Mouse (Mus musculus) CD4-positive, CD25-positive, alpha-beta regulatory T cell, adult 2 months (primary cell): ENCODE measurements around the gene Sufu.
A peak's percentile ranks its signal among the peaks of the same experiment; 100 is the strongest.

Experiments used
- DNase-seq: peaks from one replicate; pipeline ENCODE4 v3.0.0-alpha.2; 2012; ENCODE audit warnings: low read depth, low spot score

The Sufu gene

DNA sequence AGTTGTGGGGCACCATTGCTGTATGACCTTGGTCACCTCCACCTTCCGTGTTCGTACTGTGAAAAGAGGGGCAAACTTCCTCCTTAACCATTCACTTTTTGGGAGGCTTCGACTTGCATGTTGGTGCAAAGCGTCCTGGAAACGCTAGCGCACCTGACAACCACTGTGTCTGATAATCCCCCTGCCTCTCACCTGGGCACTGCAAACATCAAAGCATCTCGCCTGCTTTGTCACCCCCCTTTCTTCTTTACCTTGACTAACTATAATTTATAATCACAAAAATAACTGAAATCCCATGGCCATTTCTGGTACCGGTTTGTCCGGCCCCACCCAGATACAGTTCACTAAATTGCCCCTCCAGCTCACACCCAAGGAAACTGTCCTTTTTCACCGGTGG, 2.0 kb upstream of the Sufu start:
- no peak for DNase-seq

DNA sequence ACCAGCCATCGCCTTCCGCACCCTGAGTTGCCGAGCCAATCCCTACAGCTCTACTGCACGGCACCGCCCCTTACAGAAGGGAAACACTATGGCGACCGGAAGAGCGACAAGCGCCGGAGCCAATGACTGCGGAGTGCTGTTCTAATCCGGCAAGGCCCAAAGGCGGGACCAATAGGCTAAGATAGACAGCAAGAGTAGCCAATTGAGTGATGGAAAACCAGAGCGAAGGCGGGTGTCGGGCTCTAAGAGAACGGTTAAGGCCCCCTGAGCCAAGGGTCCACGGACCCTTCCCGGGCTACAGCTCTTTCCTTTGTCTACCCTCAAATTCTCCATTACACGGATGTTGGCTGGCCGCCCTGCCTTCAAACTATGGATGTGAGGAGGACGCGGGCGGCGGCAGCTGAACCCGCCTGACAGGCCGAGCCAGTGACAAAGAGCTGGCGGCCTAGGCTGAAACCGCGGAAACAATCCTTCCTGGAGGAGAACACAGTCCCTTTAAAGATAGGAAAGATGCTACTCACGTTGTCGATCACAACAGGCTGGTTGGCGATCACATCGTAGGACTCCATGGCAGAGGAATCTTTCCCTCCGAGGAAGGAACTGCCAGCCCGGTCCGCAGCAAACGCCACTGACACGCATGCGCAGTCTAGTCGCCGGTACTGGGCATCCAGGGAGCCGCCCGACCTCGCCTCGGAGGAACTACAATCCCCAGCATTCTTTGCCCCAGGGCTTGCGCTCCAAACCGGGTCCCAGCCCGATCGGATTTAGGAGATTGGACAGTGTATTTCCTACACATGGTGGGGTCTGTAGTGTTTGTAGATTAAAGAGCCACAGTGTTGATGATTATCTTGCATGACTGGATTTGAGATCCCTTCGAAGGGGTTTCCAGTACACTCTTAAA, 1.3 kb upstream of the Sufu start, which contains the start of gene Actr1a:
TSS of gene Actr1a (minus strand) at position 640 of the 901 bp plus-strand sequence.
- peak; percentile 99 for DNase-seq

DNA sequence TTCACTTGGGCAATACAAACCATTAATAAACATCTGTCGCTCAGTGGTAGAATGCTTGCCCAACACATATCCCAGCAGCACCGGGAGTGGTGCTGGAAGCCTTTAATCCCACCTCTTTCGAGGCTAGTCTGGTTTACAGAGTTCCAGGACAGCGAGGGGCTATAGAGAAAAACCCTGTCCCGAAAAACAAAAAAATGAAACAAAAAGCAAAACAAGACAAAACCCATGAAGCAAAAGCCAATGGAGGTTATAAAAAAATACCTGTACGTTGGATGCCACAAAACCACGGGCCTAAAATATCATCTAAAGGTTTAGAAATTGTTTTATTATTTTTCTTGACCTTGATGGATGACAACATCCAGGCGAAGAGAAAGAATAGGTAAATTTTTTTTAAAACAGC, 587 bp upstream of the Sufu start:
- DNase-seq = no peak

DNA sequence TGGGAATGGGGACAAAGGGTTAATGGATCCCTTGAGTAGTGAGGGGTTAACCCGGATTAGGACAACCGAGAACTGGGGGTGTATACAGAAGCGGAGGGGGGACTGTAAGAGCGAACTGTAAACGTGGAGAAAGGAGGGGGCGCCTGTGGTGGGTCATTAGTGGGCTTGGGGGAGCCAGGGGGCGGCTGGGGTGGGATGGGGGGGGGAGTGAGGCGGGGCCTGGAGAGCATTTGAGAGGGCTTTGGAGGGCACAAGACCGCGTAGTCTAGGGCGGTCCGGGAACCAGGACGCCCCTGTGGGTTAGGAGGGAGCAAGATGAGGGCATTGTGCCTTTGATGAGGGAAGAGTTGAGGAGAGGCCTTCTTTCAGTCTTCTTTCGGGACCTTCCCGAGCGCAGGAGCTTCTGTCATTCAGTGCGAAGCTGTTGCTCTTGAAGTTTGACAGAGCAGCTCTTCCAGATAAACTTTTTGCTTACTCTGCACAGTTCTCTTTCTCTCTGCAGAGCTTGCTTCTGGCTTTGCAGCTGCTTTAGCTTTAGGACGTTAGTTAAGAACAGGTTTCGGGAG, 823 bp downstream of the Sufu start:
- DNase-seq = peak; percentile 37

DNA sequence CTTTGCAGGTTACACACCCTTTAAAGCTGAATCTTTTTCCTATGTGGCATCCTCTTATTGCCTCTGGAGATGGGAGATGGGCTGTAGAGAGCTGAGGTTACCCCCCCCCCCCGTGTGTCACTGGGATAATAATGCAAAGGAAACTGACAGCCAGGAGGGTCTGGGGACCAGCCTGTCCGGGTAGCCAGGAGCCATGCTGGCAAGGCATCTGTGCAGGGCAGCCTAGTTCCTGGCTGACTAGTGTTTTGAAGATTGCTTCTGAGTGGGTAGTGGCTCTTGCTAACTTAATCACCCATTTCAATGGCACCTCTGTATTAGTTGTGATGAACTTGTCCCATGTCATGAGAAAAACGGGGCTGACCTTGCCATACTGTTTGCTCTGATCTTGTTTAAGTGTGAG, 1.7 kb downstream of the Sufu start:
- DNase-seq = no peak

DNA sequence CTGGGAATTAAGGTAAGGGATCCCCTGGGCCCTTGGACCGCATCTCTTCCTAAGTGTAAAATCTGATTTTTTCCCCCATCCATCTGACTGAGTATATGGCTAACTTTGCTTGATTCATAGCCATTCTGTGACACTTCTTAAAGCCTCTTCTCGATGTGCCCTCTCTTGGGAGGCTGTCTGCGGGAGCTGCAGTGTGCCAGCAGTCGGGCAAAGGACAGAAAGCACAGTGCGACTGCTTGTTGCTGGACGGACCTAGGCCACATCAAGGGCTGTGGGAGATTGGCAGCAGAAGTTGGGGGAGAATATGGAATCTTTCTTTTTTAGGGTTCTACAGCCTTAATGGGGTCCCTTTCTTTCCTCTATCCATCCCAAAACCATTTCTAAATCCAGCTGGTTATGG, 2.7 kb downstream of the Sufu start:
- no peak for DNase-seq

DNA sequence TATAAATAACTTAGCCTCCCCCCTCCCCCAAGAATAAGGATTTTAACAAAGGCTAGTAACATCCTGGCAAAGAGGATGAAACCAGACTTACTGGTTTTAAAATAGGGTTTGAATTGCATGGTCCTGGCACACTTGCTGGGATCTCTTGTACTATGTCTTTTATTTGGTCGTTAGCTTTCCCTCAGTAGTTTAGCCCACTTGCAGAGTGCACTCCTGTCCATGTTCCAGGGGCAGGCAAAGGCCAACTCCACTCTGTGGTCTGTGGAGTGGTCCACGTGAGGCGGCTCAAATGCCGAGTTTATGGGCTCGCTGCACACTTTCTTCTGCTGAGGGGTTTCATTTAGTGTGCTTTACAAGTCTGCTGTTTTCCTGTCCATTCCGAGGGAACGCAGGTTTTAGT, 3.2 kb downstream of the Sufu start:
- no peak for DNase-seq

DNA sequence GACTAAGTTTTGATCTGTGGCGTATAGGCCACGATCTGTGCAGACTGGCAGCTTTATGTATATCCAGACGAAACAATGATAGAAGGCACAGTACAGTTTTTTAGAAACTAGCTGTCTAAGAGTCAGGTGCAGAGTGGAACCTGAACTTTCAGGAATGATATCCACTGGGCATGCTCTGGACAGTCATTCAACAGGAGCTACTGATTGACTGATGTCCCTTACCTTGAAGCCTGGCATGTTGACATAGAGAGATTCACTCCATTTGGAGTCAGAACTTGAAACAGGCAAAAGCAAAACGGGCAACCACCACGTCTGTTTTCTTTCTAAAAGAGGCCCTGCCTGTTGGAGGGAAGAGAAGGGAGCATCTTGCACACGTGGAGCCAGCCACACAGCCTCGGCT, 3.9 kb downstream of the Sufu start:
- DNase-seq = no peak

DNA sequence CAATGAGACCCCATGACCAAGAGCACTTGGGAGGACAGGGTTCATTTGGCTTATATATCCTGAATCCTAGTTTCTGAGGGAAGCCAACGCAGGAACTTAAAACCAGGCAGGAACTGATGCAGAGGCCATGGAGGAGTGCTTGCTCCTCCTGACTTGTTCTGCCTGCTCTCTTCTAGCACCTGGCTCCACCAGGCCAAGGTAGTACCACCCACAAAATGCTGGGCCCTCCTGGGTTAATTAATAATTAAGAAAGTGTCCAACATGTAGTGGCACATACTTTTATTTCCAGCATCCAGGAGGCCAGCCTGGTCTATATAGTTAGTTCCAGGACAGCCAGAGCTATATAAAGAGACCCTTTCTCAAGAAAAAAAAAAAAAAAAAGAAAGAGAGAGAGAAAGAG, 7.3 kb downstream of the Sufu start:
- DNase-seq = no peak

DNA sequence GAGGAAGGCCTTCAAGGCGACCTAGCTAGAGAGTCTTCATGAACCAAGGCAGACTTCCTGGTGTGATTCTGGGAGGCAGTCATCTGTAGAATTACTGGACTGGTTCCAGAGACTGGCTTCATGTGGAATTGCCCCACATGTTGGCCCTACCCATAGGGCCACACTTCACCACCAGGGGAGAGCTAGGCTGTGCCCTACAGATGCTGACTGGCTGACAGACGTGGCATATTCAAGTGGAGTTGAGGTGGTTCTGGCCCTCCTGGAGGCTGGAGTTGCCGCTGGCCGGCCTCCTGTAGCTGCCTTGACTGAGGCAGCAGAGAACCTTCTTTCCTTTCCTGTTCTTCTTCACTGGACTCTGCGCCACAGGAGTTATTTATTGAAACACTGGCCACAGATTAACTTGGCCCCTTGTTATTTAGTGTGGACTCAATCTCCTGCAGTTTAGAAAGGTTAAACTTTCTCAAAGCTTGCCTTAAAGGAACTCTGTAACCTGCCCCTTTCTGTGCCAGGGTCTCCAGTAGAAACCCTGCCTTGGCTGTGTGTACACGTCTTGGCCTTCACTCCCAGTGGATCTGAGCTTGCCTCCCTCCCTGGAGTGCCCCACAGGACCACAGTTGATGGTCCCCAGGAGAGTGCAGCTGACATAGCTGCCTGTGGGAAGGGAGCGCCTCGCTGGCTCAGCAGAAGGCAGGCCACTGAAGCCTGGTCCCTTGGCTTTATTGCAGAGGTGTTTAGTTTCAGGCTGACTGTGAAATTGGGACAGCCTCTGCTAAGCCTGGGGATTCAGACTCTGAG, 10.1 kb downstream of the Sufu start:
- DNase-seq = no peak

DNA sequence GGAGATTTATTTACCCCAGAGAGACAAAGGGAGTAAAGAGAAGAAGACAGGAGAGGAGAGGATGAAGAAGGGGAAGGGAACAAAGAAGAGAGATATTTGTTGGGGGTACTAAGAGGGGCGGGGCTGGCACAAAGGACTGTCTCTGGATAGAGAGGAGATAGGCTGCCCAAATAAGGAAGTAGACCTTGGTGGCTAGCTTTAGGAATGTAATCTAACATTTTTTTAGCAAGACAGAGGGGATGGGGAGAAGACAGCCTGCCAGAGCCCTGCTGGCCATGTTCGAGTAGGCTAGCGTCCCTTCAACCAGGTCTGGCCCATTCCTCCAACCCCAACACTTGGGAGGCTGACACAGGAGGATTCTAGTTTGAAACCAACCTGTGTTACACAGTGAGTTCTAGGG, 12.8 kb downstream of the Sufu start:
- DNase-seq = no peak

DNA sequence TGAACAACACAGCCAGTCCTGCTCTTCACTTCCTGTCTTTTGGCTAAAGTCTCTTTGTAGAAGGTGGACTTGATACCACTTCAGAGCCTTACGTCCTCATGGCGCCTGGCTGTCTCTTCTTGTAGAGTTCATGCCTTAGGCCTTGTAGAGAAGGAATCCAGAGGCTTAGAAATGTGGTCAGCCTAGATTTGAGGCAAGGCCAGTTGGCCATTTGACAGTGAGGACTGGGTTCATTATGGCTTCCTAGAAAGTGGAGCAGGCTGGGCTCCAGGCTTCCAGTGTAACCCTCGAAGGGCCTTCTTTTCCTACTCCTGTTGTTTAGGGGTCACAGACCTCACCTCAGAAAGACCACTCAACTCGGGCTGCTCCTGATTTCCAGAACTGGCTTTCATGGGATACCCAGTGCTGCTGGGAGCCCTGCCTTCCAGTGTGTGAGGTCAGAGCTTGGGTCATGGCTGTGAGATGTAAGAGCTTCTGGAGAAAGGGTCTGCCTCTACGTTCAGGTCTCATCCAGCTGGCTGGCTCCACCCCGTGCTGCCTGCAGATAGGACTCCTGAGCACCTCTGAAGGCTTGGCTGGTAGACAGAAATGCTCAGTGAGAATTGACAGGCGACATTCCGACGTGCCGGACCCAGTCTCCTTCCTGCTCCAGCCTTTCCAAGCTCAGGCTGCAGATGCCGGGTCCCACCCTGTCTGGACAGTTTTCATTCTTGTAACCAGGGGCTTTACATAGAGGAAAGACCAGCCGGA, 15.5 kb downstream of the Sufu start:
- DNase-seq = no peak

DNA sequence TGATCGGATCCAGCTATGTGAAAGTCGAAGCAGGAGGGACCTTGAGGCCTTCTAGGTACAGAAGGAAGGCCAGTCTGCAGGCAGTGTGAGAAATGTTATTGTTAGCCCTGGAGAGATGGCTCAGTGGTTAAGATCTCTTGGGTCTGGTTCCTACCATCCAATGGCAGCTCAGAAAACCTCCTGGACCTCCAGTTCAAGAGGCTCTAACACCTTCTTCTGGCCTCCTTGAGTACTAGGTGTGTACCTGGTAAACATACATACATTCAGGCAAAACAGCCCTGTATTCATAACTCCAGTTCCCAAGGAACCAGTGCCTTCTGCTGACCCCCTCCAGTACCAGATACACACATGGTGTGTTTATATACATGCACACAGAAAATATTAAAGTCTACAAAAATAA, 17.3 kb downstream of the Sufu start:
- no peak for DNase-seq

DNA sequence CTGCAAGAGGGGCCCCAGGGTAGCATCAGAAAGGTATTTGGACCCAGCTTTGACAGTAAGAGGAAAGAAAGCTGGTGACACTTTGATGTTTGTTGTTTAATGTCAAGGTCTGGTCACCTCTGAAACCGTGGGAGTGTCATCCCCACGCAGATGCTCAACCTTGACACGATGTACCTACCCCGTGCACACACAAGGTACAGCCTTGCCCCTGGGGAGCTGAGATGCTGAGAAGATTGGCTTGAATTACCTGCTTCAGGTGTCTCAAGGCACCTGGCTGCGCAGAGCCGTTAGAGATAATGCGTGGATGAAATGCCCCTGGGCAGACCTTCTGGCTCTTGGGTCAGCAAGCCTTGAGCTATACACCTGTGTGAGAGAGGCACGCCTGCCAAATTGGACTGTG, 17.8 kb downstream of the Sufu start:
- no peak for DNase-seq

DNA sequence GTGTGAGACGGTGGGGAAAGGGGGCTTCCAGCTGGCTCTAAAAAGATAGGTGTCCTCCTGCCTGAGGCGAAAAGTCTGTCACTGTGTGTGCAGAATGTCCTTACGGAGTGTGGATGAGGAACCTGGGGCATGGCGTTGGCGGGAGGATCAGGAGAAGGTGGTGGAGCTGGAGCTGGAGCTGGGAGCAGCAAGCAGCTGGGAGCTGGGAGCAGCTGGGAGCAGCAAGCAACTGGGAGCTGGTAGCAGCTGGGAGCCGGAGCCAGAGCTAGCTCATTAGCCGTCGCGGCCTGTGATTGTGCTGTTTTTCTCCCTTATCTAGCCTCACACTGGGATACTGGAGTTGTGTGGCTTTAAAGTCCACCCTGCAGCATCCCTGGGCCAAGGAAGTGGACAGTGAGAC, 19.6 kb downstream of the Sufu start:
- no peak for DNase-seq

DNA sequence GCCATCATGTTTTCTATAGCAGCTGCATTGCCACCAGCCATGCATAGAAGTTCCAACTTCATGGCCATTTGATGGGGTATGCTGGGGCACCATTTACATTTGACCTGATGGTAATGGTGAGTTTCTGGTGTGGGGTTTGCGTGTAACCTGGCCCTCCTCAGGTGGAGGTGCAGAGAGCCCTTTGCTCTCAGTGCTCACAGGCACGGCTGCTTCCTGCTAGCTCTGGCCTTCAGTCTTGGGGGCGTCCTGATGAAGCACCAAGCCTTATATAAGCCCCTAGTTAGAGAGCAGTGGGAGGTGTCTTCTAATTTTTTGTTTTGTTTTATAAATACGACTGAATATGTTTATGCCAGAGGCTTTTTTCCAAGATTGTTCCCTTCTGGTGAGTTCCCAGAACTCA, 21.4 kb downstream of the Sufu start:
- no peak for DNase-seq

DNA sequence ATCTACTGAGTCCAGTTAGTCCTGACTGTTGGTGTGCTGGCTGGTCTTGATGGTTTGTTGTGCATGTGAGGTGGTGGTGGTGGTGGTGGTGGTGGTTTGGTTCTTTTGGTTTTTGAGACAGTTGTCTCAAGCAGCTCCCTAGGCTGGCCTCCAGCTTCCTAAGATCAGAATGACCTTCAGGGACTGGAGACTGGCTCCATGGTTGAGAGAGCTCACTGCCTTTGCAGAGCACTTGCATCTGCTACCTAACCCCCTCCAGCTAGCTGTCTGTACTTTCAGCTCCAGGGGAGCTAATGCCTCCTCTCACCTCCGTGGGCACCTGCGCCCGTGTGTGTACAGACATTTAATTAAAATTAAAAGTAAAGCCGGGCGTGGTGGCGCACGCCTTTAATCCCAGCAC, 23.7 kb downstream of the Sufu start:
- DNase-seq = no peak

DNA sequence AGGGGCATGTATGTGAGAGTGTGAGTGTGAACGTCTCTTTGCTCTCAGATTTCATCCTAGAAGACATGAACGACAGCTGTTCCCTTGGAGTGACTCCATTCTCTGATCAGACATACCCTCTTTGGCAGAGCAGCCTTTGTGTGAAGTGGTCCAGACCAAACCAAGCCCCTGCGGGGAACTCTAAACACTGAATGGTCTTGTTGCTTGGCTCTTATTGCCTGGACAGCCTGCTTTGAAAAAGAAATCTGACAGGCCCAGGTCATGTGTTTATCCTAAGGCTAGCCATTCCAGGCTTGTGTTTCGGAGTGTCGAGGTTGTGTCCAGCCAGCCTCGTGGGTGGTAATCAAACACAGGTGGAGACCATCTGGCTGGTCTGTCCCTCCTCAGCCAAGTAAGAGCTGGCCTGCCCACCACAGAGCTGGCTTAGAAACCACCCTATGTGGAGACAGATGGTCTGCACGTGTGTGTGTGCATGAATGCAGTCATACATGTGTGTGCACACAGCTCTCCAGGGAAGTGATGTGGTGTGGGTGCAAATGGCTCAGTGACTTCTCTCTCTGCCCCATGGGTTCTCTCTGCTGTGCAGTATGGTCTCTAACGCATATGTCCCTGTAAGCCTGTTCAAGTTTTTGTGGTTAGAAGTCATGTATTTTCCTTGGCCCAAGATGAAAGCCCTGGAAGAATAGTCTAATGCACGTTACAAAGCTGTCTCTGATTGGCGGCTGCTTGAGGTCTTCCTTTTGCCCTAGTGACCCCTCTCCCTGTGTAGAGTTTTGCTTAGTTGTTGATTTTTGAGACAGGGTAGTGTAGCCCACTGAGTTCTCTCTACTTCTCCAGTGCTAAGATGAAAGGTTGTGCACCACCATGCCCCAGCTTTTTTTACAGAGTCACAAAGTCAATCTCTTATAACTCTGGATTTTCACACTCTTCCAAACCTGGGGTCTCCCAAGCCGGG, 26.0 kb downstream of the Sufu start:
- no peak for DNase-seq

DNA sequence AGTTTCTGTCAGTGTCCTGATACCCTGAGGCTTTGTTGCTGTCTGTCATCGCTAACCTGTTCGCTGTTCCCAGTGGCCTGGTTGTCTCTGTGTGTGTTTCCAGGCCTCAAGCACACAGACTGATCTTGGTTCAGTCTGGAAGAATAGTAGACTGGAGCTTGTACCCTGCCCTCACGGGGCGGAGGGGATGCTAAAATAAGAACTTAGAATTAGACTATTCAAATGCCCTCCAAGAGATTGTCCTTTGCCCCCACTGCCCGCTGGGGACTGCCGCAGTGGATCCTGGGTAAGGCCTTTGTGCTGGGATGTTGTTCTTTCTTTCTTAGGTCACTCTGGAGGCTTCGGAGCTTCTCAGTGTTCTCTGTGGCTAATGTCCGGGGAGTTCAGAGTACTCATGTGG, 28.6 kb downstream of the Sufu start:
- DNase-seq = no peak

DNA sequence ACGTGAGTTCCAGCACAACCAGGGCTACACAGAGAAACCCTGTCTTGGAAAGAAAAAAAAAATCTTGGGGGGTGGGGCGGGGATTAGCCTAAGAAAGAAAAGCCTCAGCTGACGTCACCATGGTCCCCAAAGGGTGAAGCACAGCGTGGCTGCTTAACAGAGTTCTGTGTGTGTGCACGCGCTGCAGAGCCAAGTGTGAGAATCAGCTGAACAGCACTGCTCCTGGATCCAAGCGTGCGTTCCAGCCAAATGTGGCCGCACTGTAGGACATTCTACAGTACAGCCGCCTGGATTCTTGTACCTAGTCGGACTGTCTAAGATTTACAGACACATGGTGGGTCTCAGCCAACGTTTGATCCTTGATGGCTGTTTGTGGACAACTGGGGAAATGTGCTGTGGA, 29.8 kb downstream of the Sufu start:
- no peak for DNase-seq

DNA sequence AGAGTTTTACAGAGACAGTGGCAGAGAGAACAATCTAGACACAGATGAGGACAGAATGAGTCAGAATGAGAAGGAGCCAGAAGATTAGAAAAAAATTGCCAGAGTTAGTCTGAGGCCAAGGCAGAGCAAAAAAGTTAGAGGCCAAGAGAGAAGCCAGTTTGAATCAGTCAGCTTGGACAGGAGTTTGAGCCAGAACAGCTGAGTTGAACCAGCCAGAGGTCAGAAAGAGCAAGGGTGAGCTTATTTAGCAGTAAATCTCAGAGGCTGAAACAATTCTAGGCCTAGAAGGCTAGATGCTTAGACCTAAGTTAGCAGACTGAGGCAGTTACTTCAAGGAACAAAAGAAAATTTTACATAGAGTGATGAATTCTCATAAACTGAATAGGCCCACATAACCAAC, 32.6 kb downstream of the Sufu start:
- DNase-seq = no peak
